Mouse (Mus musculus) adrenal gland, postnatal 25 days (tissue): ENCODE results near the gene Slc17a1. TPM values are rescaled to one million over a fixed set of nuclear protein-coding genes. Genes with fewer than 3 reads are reported as not detected.

Experiments used
- DNase-seq: peaks from one replicate; pipeline ENCODE4 v3.0.0; 2021; ENCODE audit warnings: mixed read lengths
- total RNA-seq: library from RNA; stranded (reverse); gene quantifications from 2 replicates; pipeline ENCODE4 v1.2.3, GENCODE M21; 2021

Slc17a1 gene
- total RNA-seq, 1 experiment from 2014 or later: not detected

GRCm38 (mm10) chr13:23889011-23889605 lies 21.6 kb downstream of the Slc17a1 start:
- no peak for DNase-seq

GRCm38 (mm10) chr13:23892592-23893268 lies 25.2 kb downstream of the Slc17a1 start:
- DNase-seq: no peak

GRCm38 (mm10) chr13:23893269-23893593 lies 25.7 kb downstream of the Slc17a1 start:
- no peak for DNase-seq

GRCm38 (mm10) chr13:23898242-23898641 lies 30.7 kb downstream of the Slc17a1 start:
- no peak for DNase-seq

- no peak for DNase-seq
Measured at GRCm38 (mm10) chr13:23906906-23907305, 39.4 kb downstream of the Slc17a1 start.

GRCm38 (mm10) chr13:23910121-23910520 lies 42.6 kb downstream of the Slc17a1 start:
- DNase-seq: no peak

- DNase-seq: no peak
Measured at GRCm38 (mm10) chr13:23911335-23911734, 43.8 kb downstream of the Slc17a1 start.

- no peak for DNase-seq
Measured at GRCm38 (mm10) chr13:23913791-23914306, 46.3 kb downstream of the Slc17a1 start.

GRCm38 (mm10) chr13:23914376-23915167 lies 47.0 kb downstream of the Slc17a1 start, which contains the start of gene Slc17a4:
Gene Slc17a4 (minus strand): TSS chr13:23915009.
- DNase-seq: no peak

GRCm38 (mm10) chr13:23916132-23916531 lies 48.6 kb downstream of the Slc17a1 start:
- DNase-seq: no peak

GRCm38 (mm10) chr13:23917674-23918073 lies 50.1 kb downstream of the Slc17a1 start:
- DNase-seq: no peak

GRCm38 (mm10) chr13:23925792-23926191 lies 58.2 kb downstream of the Slc17a1 start:
- no peak for DNase-seq

- DNase-seq: no peak
Measured at GRCm38 (mm10) chr13:23928637-23929036, 61.1 kb downstream of the Slc17a1 start.

- no peak for DNase-seq
Measured at GRCm38 (mm10) chr13:23930461-23930860, 62.9 kb downstream of the Slc17a1 start.

GRCm38 (mm10) chr13:23930904-23931303 lies 63.4 kb downstream of the Slc17a1 start:
- no peak for DNase-seq

- DNase-seq: no peak
Measured at GRCm38 (mm10) chr13:23933421-23934210, 66.1 kb downstream of the Slc17a1 start, which contains the start of gene Hist1h2ba. Gene Hist1h2ba (minus strand): TSS chr13:23934156.

GRCm38 (mm10) chr13:23934211-23934520 lies 66.6 kb downstream of the Slc17a1 start, which contains the start of gene Hist1h2aa:
Gene Hist1h2aa (plus strand): TSS chr13:23934462.
- DNase-seq: no peak

- no peak for DNase-seq
Measured at GRCm38 (mm10) chr13:23938699-23939098, 71.1 kb downstream of the Slc17a1 start.

- no peak for DNase-seq
Measured at GRCm38 (mm10) chr13:23940291-23940690, 72.7 kb downstream of the Slc17a1 start.

GRCm38 (mm10) chr13:23942861-23943260 lies 75.3 kb downstream of the Slc17a1 start:
- no peak for DNase-seq
